Mouse (Mus musculus) kidney, adult 2 months (tissue): ENCODE measurements around the gene Casq2.

Experiments
- CTCF ChIP-seq: fragments of 200-500 bp; conservative IDR thresholded peaks from 2 replicates; pipeline ENCODE4 v1.5.1; 2011; ENCODE audit warnings: low read depth, mild to moderate bottlenecking, control low read depth, low read length, moderate library complexity, mixed read lengths; ENCODE audit not compliant: insufficient read depth, insufficient read length
- POLR2A ChIP-seq: fragments of 200-500 bp; IDR thresholded peaks from one replicate; pipeline ENCODE4 v1.6.1; 2011; ENCODE audit warnings: low read depth, low read length, control low read depth

- no peak for TF ChIP-seq CTCF
- TF ChIP-seq POLR2A, result no peak
Observed at GRCm38 (mm10) chr3:102187401-102187800, 101.2 kb downstream of the Casq2 start.
